8 mouse cellular contexts compared by ENCODE assay signal in the genomic region with DNA sequence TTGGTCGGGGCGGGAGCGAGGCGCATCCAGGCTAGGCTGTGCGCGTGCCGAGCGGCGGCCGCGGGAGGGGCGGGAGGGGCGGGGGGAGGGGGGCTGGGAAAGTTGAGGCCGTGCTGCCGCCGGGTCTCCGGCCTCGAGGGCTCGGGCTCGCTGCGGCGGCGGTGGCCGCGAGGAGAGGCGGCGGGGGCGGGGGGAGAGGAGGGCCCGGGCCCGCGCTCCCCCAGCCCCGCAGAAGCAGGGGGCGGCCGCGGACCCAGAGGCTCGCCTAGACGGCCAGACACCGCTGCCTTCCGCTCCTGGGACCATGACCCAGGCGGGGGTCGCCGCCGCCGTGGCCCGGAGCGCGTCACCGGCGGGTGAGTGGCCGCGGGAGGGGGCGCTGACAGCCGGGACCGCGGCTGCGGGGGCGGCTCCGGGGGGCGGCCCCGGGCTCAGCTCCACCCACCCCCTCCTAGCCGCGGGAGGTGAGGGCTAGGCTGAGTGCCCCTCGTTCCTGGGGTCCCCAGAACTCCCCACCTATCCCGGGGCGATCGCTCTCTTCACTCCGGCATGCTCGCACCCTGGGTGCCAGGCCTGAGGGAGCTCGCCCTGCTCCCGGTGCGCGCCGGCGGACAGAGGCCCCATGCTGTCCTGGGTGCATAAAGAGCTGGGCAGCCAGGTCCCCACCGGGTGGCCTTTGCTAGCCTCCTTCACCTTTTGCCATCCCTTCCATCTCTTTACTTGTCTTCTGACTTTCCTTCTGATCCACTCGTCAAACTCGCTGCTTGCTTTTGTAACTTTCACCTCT. TPM values are rescaled to one million over a fixed set of nuclear protein-coding genes. Genes with fewer than 3 reads are reported as not detected.
DNase-seq lines count a peak whose midpoint lies in the region; ATAC-seq lines count a peak whose summit lies in the region.

A gene (plus strand): TSS at position 92 of the 787 bp plus-strand sequence.

- no peaks in the 10 kb centered on the region for H3K27me3 ChIP-seq in heart, embryonic 13.5 days (replicated peaks)
- no peaks in the 10 kb centered on the region for H3K27me3 ChIP-seq in kidney, embryonic 16.5 days (ENCODE audit: insufficient read depth, low read length)
- H3K27me3 ChIP-seq in liver, embryonic 11.5 days (replicated peaks; ENCODE audit: control insufficient read depth, insufficient read depth, low read length): no peaks in the 10 kb centered on the region
- H3K27me3 ChIP-seq in stomach, embryonic 15.5 days (replicated peaks): no peaks in the 10 kb centered on the region

- peak; percentile 74 for DNase-seq in CD4-positive helper T cell, adult 2 months (ENCODE audit: low read depth, low spot score)
- DNase-seq in adrenal gland, postnatal 4 days (ENCODE audit: low spot score in 2 of 2): peak; percentile 26 to 32
- peak; percentile 73 for DNase-seq in liver, embryonic 11.5 days (ENCODE audit: low spot score)

- peak within 1 kb of the TSS; percentile 98 for H3K9ac ChIP-seq in heart, embryonic 13.5 days
- H3K9ac ChIP-seq in kidney, embryonic 16.5 days (replicated peaks; ENCODE audit: low read length): peak within 1 kb of the TSS; percentile 99
- H3K9ac ChIP-seq in liver, embryonic 11.5 days (ENCODE audit: low read depth, low read length): peak within 1 kb of the TSS; percentile 97
- H3K9ac ChIP-seq in stomach, embryonic 15.5 days: peak within 1 kb of the TSS; percentile 86

- ATAC-seq in erythroid progenitor cell, adult 5-6 weeks (replicated peaks; ENCODE audit: low FRiP score, poor library complexity, severe bottlenecking): peak; percentile 36
- peak; percentile 74 for ATAC-seq in heart, embryonic 13.5 days (ENCODE audit: extremely low read depth, insufficient number of reproducible peaks, low FRiP score, low TSS enrichment)
- ATAC-seq in kidney, embryonic 16.5 days (ENCODE audit: low FRiP score, low TSS enrichment): peak; percentile 74
- ATAC-seq in liver, embryonic 11.5 days (replicated peaks; ENCODE audit: low FRiP score): peak; percentile 62
- ATAC-seq in monocyte, adult 5-6 weeks (replicated peaks; ENCODE audit: insufficient number of reproducible peaks, low FRiP score, low TSS enrichment, poor library complexity, severe bottlenecking): no peak
- peak; percentile 62 for ATAC-seq in stomach, embryonic 15.5 days (ENCODE audit: insufficient read depth, low FRiP score, low read depth)

- H3K9me3 ChIP-seq in heart, embryonic 13.5 days: no peaks in the 10 kb centered on the region
- H3K9me3 ChIP-seq in kidney, embryonic 16.5 days (ENCODE audit: low read length): no peaks in the 10 kb centered on the region
- H3K9me3 ChIP-seq in liver, embryonic 11.5 days (ENCODE audit: control insufficient read depth, low read length): no peaks in the 10 kb centered on the region
- no peaks in the 10 kb centered on the region for H3K9me3 ChIP-seq in stomach, embryonic 15.5 days

- H3K4me2 ChIP-seq in heart, embryonic 13.5 days: peak within 1 kb of the TSS; percentile 77
- peak within 1 kb of the TSS; percentile 69 for H3K4me2 ChIP-seq in kidney, embryonic 16.5 days (replicated peaks; ENCODE audit: low read depth, low read length)
- peak within 1 kb of the TSS; percentile 85 for H3K4me2 ChIP-seq in liver, embryonic 11.5 days
- peak within 1 kb of the TSS; percentile 75 for H3K4me2 ChIP-seq in stomach, embryonic 15.5 days

- H3K36me3 ChIP-seq in heart, embryonic 13.5 days: 0 out of 2 replicates have a peak, but pooled peaks cover 1% of the 10 kb centered on the region
- no peaks in the 10 kb centered on the region for H3K36me3 ChIP-seq in kidney, embryonic 16.5 days (ENCODE audit: insufficient read depth, low read length)
- 0 out of 2 replicates have a peak, but pooled peaks cover 2% of the 10 kb centered on the region for H3K36me3 ChIP-seq in liver, embryonic 11.5 days (ENCODE audit: control insufficient read depth, insufficient read depth, low read length)
- H3K36me3 ChIP-seq in stomach, embryonic 15.5 days: no peaks in the 10 kb centered on the region

- peaks cover 28% of the 10 kb centered on the region for H3K4me1 ChIP-seq in heart, embryonic 13.5 days
- peaks cover 17% of the 10 kb centered on the region for H3K4me1 ChIP-seq in kidney, embryonic 16.5 days (ENCODE audit: insufficient read depth, low read length)
- peaks cover 26% of the 10 kb centered on the region for H3K4me1 ChIP-seq in liver, embryonic 11.5 days (replicated peaks; ENCODE audit: control insufficient read depth, insufficient read depth, low read length)
- peaks cover 5% of the 10 kb centered on the region; the same call in 1 of the 2 replicates for H3K4me1 ChIP-seq in stomach, embryonic 15.5 days

- under 1% methylated on average over 60 of the region's 77 CpGs for WGBS in heart, embryonic 13.5 days
- WGBS in kidney, embryonic 16.5 days: under 1% methylated on average over 46 of the region's 77 CpGs
- WGBS in liver, embryonic 11.5 days: under 1% methylated on average over 45 of the region's 77 CpGs
- WGBS in stomach, embryonic 15.5 days: under 1% methylated on average over 59 of the region's 77 CpGs

- peak within 1 kb of the TSS; percentile 99 for H3K27ac ChIP-seq in heart, embryonic 13.5 days (replicated peaks)
- H3K27ac ChIP-seq in kidney, embryonic 16.5 days (ENCODE audit: low read length): peak within 1 kb of the TSS; percentile 96
- H3K27ac ChIP-seq in liver, embryonic 11.5 days (ENCODE audit: low read depth, low read length): peak within 1 kb of the TSS; percentile 97
- H3K27ac ChIP-seq in stomach, embryonic 15.5 days: peak within 1 kb of the TSS; percentile 95

- H3K4me3 ChIP-seq in heart, embryonic 13.5 days: peak within 1 kb of the TSS; percentile 86
- H3K4me3 ChIP-seq in kidney, embryonic 16.5 days (ENCODE audit: low read length): peak within 1 kb of the TSS; percentile 92
- peak within 1 kb of the TSS; percentile 95 for H3K4me3 ChIP-seq in liver, embryonic 11.5 days (ENCODE audit: low read depth, low read length)
- H3K4me3 ChIP-seq in stomach, embryonic 15.5 days (replicated peaks): peak within 1 kb of the TSS; percentile 93

RNA-seq across cellular contexts. Expression of the gene that starts here (rescaled TPM):
- total RNA-seq in adrenal gland, postnatal 4 days (2021): 10 to 100 TPM; 26.8 to 28.7 TPM
- 24.3 and 30.3 TPM in 2 replicates for total RNA-seq in erythroid progenitor cell, adult 5-6 weeks (2015; ENCODE audit: low replicate concordance)
- 13.1 and 16.0 TPM in 2 replicates for total RNA-seq in erythroid progenitor cell, adult 5-6 weeks (2017; ENCODE audit: low replicate concordance)
- 1.8 and 1.9 TPM in 2 replicates for polyA plus RNA-seq in heart, embryonic 13.5 days (2015; fragmentation: Nextera tagmentation; extraction: Ambion mirVana)
- polyA plus RNA-seq in kidney, embryonic 16.5 days (2015; fragmentation: Nextera tagmentation; extraction: Ambion mirVana): 3.0 and 3.5 TPM in 2 replicates
- 5.7 and 5.8 TPM in 2 replicates for polyA plus RNA-seq in liver, embryonic 11.5 days (2014; fragmentation: Nextera tagmentation; extraction: Ambion mirVana)
- total RNA-seq in monocyte, adult 5-6 weeks (2017): 22.3 to 31.8 TPM (median 29.7 TPM) in 3 replicates
- 3.3 and 3.4 TPM in 2 replicates for polyA plus RNA-seq in stomach, embryonic 15.5 days (2015; fragmentation: Nextera tagmentation; extraction: Ambion mirVana)
